Mouse (Mus musculus): ENCODE data around the gene Gm26620.

The Gm26620 gene

DNA sequence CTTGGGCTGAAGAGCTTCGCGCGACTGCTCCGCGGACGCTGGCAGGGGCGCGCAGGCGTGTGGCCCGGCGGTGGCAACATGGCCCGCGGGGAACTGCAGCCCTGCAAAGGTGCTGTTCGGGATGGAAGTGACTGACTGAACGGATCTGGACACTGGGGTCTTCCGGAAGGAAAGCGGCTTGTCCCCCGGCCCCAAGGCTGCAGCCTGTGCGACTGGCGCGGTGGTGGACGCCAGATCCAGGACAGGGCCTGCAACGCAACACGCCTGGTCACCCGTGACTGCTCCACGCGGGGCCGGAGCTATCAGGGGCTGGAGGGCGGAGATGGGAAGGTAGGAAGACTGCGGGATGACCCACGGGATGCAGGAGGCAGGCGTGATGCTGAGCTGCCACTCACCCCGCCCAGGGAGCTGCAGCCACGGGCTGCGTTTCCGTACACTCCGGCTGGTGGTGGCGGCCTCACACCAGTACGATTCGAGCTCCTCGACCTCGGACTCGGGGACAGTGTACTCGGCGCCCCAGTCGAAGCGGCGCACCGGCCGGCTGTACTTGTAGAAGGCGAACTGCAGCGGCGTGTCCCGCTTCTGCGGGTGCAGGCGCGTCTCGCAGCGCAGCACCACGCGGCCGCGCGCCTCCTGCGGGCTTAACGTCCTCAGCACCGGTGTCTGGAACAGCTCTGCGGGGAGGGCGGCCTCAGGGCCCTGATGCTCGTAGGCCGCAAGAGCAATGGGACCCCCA lies 22.8 kb downstream of the Gm26620 start:
- in situ Hi-C loops (cut with MboI; ENCODE audit: low sequenced_read_pairs), result no loop called here

- in situ Hi-C loops (cut with MboI; ENCODE audit: low sequenced_read_pairs), result no loop called here
These were observed 23.5 kb downstream of the Gm26620 start for GRCm38 (mm10) chr1:170908341-170908740.

DNA sequence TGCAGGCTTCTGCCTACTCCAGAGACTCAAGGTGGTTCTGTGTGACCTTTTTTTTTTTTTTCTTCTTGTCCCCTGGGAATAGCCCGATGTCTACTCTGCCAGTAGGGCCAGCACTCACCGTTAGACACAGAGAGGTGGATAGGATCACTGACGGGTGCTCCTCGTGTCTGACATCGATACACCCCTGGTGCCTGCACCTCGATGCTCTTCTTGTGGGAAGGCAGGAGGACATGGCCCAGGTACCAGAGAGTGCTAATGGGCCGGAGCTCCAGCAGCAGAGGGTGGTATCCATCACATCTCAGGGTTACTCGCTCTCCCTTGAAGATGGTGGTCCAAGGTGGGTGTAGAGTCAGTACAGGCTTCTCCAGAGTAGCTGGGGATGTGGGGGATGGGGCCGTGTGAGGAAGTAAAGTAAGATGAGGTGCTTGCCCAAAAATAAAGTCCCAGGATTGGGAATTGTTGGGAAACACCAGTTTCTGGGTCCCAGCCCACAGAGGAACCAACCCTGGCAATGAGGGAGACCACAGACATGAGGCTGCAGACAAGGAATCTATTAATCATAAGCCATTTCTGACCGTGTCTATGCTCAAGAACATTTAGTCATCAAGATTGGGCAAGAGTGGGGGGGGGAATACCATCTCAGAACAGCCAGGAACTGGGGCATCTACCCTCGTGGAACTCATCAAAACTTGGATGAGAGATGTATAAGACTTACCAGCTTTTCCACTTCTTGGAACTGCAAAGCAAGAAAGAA lies 27.2 kb downstream of the Gm26620 start:
- in situ Hi-C loops (cut with MboI; ENCODE audit: low sequenced_read_pairs), result no loop called here

GRCm38 (mm10) chr1:170912891-170913615 lies 28.2 kb downstream of the Gm26620 start, which contains the start of gene Fcrlb:
Fcrlb (minus strand) TSS chr1:170912941.
- in situ Hi-C loops (cut with MboI; ENCODE audit: low sequenced_read_pairs), result no loop called here

GRCm38 (mm10) chr1:170915657-170916056 lies 30.8 kb downstream of the Gm26620 start:
- in situ Hi-C loops (cut with MboI; ENCODE audit: low sequenced_read_pairs), result no loop called here

DNA sequence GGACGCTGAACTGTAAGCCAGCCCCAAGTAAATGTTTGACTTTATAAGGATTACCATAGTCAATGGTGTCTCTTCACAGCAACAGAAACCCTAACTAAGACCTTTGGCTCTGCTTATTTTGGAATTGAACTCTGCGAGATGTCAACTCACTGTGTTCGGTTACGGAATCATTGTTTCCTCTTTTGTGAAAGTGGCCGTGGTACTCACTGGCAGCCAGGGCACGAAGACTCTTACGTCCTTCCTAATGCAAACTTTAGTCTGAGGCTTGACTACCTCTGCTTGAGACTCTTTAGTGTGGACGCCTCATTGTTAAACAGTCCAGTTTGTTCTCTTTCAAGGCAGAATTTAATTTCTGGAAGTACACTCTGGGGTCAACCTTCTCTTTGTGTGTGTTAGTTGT lies 34.4 kb downstream of the Gm26620 start:
- in situ Hi-C loops (cut with MboI; ENCODE audit: low sequenced_read_pairs), result no loop called here

DNA sequence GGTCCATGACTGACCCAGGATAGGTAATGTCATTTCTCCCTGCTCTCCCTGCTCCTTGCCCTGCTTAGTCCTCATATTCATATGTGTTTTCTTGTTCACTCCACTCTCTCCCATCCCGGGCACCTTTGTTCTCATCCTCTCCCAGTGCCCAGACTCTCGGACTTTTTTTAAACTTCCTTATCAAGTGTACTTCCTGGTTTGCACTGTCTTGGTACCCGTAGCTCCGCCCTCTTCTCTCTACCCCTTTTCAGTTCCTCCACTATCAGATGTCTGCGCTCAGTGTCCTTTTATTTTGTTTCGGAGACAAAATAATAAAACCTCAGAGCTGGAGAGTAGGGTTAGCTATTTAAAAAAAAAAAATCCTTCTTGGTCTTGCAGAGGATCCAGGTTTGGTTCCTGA lies 39.6 kb downstream of the Gm26620 start:
- in situ Hi-C loops (cut with MboI; ENCODE audit: low sequenced_read_pairs), result no loop called here

DNA sequence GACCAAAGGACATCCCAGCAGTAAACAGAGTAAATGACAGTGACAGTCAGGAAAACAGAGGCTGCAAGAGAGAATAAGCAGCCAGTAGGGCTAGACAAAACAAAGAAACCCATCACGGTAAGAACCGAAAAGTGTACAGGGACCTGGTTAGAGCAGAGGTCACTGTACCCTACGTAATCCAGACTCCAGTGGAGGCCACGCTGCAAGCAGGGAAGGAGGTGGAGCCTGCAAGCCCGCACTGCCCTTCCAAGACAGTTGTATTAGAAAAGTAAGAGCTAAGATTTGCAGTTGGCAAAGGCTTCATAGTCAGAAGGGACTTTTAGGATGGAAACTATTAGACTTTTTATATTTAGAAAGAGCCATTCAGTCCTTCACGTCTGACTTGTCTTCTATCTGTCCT lies 42.1 kb downstream of the Gm26620 start:
- in situ Hi-C loops (cut with MboI; ENCODE audit: low sequenced_read_pairs), result no loop called here

- in situ Hi-C loops (cut with MboI; ENCODE audit: low sequenced_read_pairs), result no loop called here
These were observed 42.5 kb downstream of the Gm26620 start, which contains the start of gene Fcrla for GRCm38 (mm10) chr1:170927378-170927777. Fcrla (minus strand) TSS chr1:170927583.

- in situ Hi-C loops (cut with MboI; ENCODE audit: low sequenced_read_pairs), result no loop called here
These were observed 43.6 kb downstream of the Gm26620 start for GRCm38 (mm10) chr1:170928467-170928866.

GRCm38 (mm10) chr1:170929245-170929644 lies 44.4 kb downstream of the Gm26620 start:
- in situ Hi-C loops (cut with MboI; ENCODE audit: low sequenced_read_pairs), result no loop called here

GRCm38 (mm10) chr1:170932043-170932442 lies 47.2 kb downstream of the Gm26620 start:
- in situ Hi-C loops (cut with MboI; ENCODE audit: low sequenced_read_pairs), result no loop called here

DNA sequence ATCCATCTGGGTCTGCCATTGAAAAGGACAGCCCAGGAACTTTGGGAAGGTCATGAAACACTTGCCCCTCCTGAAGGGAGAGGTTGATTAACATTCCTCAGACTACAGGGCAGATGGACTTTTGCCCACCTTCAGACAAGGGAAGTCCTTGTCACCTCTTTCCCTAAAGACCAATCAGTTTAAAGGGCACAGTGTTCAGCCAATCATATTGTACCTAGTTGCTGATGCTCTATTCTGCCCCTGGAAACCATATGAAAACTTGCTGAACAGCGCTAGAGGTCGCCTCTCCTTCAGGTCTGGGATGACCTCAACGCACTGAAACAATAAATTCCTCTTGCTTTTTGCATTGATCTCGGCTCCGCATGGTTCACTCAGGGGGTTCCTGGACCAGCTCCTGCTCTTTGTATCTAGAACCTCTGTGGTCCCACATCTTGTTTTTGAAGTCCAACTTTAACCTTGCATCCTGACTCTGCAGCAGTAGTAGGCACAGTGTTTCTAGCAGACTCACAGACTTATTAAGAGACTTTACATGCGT lies 48.6 kb downstream of the Gm26620 start:
- in situ Hi-C loops (cut with MboI; ENCODE audit: low sequenced_read_pairs), result no loop called here

DNA sequence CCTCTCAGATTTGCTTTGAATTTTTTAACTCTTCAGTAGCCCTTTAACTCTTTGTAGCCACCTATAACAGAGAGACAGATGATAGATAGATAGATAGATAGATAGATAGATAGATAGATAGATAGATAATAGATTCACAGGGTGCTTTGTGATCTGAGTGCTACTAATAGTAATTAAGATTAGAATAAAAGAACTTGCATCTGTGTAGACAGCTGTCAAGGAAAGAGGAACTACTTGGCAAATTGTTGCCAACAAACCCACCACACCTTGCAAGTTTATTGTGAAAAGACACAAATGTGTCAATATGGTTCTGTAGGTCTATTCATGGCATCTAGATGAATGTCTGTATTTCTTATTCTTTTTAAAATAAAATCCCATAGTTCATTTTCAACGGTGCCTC lies 49.1 kb downstream of the Gm26620 start:
- in situ Hi-C loops (cut with MboI; ENCODE audit: low sequenced_read_pairs), result no loop called here

DNA sequence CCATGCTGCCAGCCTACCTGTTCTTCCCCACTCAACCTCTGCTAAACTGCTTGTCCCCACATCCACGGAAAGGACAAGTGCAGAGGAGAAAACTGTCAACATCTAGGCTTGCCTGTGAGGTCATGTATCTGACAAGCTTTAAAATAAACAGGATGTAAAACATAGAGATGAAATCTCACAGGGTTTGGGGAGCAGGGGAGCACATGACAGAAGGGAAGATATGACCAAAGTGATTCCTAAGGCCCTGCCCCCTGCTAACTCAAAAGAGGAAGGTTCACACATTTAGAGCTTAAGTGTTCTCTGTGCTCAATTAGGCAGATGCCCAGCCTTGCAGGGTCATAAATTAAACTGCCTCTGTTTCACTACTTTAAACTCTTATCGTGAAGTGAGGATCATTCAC lies 49.5 kb downstream of the Gm26620 start:
- in situ Hi-C loops (cut with MboI; ENCODE audit: low sequenced_read_pairs), result no loop called here

Data from CH12F3 (cell line).